Mouse (Mus musculus) midbrain, embryonic 12.5 days (tissue): ENCODE measurements around the gene Pdia4. TPM values are rescaled to one million over a fixed set of nuclear protein-coding genes. Genes with fewer than 3 reads are reported as not detected.
"Not testable (repeated sequence)": the region's sequence is repeated elsewhere in the genome, so short reads cannot be mapped to it uniquely, and the experiment has no call there.

Experiments used
- ATAC-seq: fragments of 200-750 bp; cut with Nextera tagmentation; 2 replicates; pipeline ENCODE4 v1.8.0; 2017; ENCODE audit warnings: low read depth, moderate TSS enrichment, moderate library complexity; ENCODE audit not compliant: low FRiP score
- H3K27ac ChIP-seq: fragments of 300-500 bp; sonication (generic); replicated peaks from 2 replicates; pipeline ENCODE4 v1.5.1; 2016; ENCODE audit warnings: mild to moderate bottlenecking
- H3K27me3 ChIP-seq: fragments of 300-500 bp; sonication (generic); 2 replicates; pipeline ENCODE4 v1.6.1; 2016; ENCODE audit warnings: mild to moderate bottlenecking
- H3K36me3 ChIP-seq: fragments of 300-500 bp; sonication (generic); 2 replicates; pipeline ENCODE4 v1.6.1; 2016
- H3K4me1 ChIP-seq: fragments of 300-500 bp; sonication (generic); 2 replicates; pipeline ENCODE4 v1.6.1; 2016
- H3K4me2 ChIP-seq: fragments of 300-500 bp; sonication (generic); replicated peaks from 2 replicates; pipeline ENCODE4 v1.6.1; 2016; ENCODE audit warnings: mild to moderate bottlenecking, moderate library complexity
- H3K4me3 ChIP-seq: fragments of 300-500 bp; sonication (generic); 2 replicates; pipeline ENCODE4 v1.5.1; 2016; ENCODE audit warnings: mild to moderate bottlenecking
- H3K9ac ChIP-seq: fragments of 300-500 bp; sonication (generic); replicated peaks from 2 replicates; pipeline ENCODE4 v1.6.1; 2016; ENCODE audit warnings: mild to moderate bottlenecking, moderate library complexity
- H3K9me3 ChIP-seq: fragments of 300-500 bp; sonication (generic); 2 replicates; pipeline ENCODE4 v1.6.1; 2016; ENCODE audit warnings: mild to moderate bottlenecking
- WGBS: fragments of 180-500 bp; shearing (Covaris S2); methylation state at CpG from one replicate; pipeline ENCODE4 v1.1.7; 2016; 5-methylcytosine and 5-hydroxymethylcytosine counted together
- microRNA counts: library from miRNA; unstranded; fragments of <30 nt; microRNA quantifications from one replicate; lab custom pipeline; 2017
- microRNA-seq: library from miRNA; unstranded; fragments of <30 nt; microRNA quantifications from one replicate; pipeline ENCODE4, GENCODE M21; 2017
- polyA plus RNA-seq: library from polyadenylated mRNA; unstranded; fragments of >200 nt; fragmentation: Nextera tagmentation; extraction: Ambion mirVana; gene quantifications from 2 replicates; pipeline ENCODE4 v1.2.1, GENCODE M21; 2016

Gene Pdia4
- polyA plus RNA-seq, 1 experiment from 2014 or later = 204 TPM

GRCm38 (mm10) chr6:47753144-47753543 is 60.1 kb downstream of the Pdia4 start:
- H3K27ac ChIP-seq, ATAC-seq, H3K9me3 ChIP-seq, H3K36me3 ChIP-seq, H3K9ac ChIP-seq, H3K4me1 ChIP-seq, H3K4me3 ChIP-seq, H3K4me2 ChIP-seq, H3K27me3 ChIP-seq: not testable (repeated sequence)
- WGBS = 4% methylated on average over 16 of the region's 44 CpGs

- 9% methylated on average over 14 of the region's 25 CpGs for WGBS
- ATAC-seq, H3K36me3 ChIP-seq: not testable (repeated sequence)
Observed at GRCm38 (mm10) chr6:47748306-47748705, 64.9 kb downstream of the Pdia4 start.

GRCm38 (mm10) chr6:47747886-47748285 is 65.3 kb downstream of the Pdia4 start:
- not testable (repeated sequence) for H3K27me3 ChIP-seq, H3K36me3 ChIP-seq, H3K4me1 ChIP-seq, H3K4me2 ChIP-seq, H3K4me3 ChIP-seq, H3K27ac ChIP-seq, H3K9me3 ChIP-seq, ATAC-seq, H3K9ac ChIP-seq
- 83% methylated on average over 4 of the region's 8 CpGs for WGBS

More at GRCm38 (mm10) chr6:47748306-47748705, 64.9 kb downstream of the Pdia4 start:
- Histone ChIP-seq H3K4me3 (peak overlapping the region; percentile 25), H3K4me2 (peak overlapping the region; percentile 37)
- not testable (repeated sequence) for H3K27ac ChIP-seq, H3K9me3 ChIP-seq, H3K27me3 ChIP-seq, H3K4me1 ChIP-seq, H3K9ac ChIP-seq

MicroRNAs encoded within 50 kb of the gene (microRNA counts, 519-probe panel; counts per million panel counts)
- not detected for microRNA mmu-miR-704 (lab: Ali Mortazavi, UCI)

Small RNA genes within 50 kb of the gene (microRNA-seq; reads per million reads assigned to microRNA genes)
- not detected for gene Mir704

Other genes with a start within 250 kb of the Pdia4 start
- 199 and 222 TPM in 2 replicates for gene Ezh2, start 218.1 kb downstream of the Pdia4 start, polyA plus RNA-seq
- gene Zfp786, start 17.4 kb upstream of the Pdia4 start, polyA plus RNA-seq = 13.1 and 14.1 TPM in 2 replicates
- gene Zfp398, start 22.2 kb upstream of the Pdia4 start, polyA plus RNA-seq = 13.7 and 14.1 TPM in 2 replicates
- 27.7 and 28.3 TPM in 2 replicates for gene Zfp282, start 63.8 kb upstream of the Pdia4 start, polyA plus RNA-seq
- 19.0 and 21.2 TPM in 2 replicates for gene Zfp212, start 107.0 kb upstream of the Pdia4 start, polyA plus RNA-seq
- gene Zfp956, start 140.0 kb upstream of the Pdia4 start, polyA plus RNA-seq = 9.5 and 10.7 TPM in 2 replicates
- gene Zfp777, start 235.5 kb upstream of the Pdia4 start, polyA plus RNA-seq = 11.7 and 14.0 TPM in 2 replicates